ENCODE assay signal across 8 mouse cellular contexts in the genomic region with DNA sequence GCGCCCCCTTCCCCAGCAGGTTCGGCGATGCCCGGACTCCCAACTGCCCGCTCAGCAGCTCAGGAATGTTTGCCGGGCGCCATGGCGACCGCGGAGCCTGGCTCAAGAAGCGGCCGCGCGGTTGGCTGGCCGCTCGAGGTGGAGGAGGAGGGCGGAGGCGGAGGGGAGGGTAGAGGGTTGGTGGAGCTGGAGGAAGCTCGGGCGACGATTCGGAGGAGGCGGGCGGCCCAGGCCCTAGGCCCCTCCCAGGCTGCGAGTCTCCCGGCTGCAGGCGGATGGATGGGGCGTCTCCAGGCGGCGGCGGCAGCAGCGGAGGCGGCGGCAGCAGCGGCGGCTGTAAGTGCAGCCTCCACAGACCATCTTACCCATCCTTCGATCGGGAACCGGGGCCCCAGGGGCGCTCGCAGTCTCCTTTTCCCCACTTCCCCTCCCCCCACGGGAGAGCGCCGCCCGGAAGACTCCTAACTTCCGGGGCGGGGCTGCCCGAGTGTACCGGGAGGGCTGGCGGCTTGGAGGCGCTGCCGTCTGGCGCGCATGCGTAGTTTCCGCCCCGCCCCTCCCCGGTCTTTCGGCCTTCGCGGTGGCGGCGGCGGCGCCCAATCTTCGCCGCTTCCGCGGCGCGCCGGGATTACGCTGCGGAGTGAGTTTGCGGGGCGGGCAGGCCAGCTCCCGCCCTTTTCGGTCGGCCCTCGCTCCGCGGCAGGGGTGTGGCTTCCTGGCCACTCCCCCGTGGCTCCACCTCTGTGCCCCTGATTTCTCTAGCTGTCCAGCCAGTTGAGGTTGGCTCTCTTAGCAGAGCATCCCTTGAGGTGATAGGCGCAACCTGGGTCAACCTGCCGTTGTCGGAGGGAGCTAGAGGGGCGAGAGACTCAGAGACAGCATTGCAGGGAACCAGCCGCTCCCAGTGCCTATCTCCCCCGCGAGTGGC. TPM values are rescaled to one million over a fixed set of nuclear protein-coding genes. Genes with fewer than 3 reads are reported as not detected.
DNase-seq lines count a peak whose midpoint lies in the region; ATAC-seq and TF ChIP-seq lines count a peak whose summit lies in the region.

A gene (plus strand): TSS at position 207 of the 928 bp plus-strand sequence.
A gene (minus strand): TSS at position 372 of the 928 bp plus-strand sequence.

- peaks cover 11% of the 10 kb centered on the region for H3K4me1 ChIP-seq in heart, embryonic 11.5 days (ENCODE audit: control insufficient read depth, insufficient read depth, low read length)
- H3K4me1 ChIP-seq in kidney, embryonic 16.5 days (ENCODE audit: insufficient read depth, low read length): peaks cover 19% of the 10 kb centered on the region
- peaks cover 11% of the 10 kb centered on the region for H3K4me1 ChIP-seq in liver, adult 2 months (ENCODE audit: control insufficient read depth, insufficient read depth, low read length)

- H3K79me2 ChIP-seq in liver, adult 2 months (ENCODE audit: control insufficient read depth, insufficient read depth, low read length): peaks cover 4% of the 10 kb centered on the region; the same call in 1 of the 2 replicates
- peaks cover 20% of the 10 kb centered on the region for H3K79me2 ChIP-seq in myocyte (ENCODE audit: control insufficient read depth, insufficient read depth)

- H3ac ChIP-seq in myocyte (ENCODE audit: control insufficient read depth, insufficient read length): peak within 1 kb of the TSS; percentile 24

- no peaks in the 10 kb centered on the region for H3K27me3 ChIP-seq in heart, embryonic 11.5 days (ENCODE audit: control insufficient read depth, insufficient read depth, low read length)
- no peaks in the 10 kb centered on the region for H3K27me3 ChIP-seq in kidney, embryonic 16.5 days (ENCODE audit: insufficient read depth, low read length)
- H3K27me3 ChIP-seq in liver, adult 2 months (ENCODE audit: control insufficient read depth, insufficient read depth, low read length): no peaks in the 10 kb centered on the region
- H3K27me3 ChIP-seq in myocyte (ENCODE audit: control insufficient read depth, insufficient read depth, insufficient read length): no peaks in the 10 kb centered on the region
- H3K27me3 ChIP-seq in splenic B cell, adult 2 months (ENCODE audit: control insufficient read depth, insufficient read depth, low read length, poor library complexity, severe bottlenecking): no peaks in the 10 kb centered on the region

- peak within 1 kb of the TSS; percentile 96 for H3K9ac ChIP-seq in heart, embryonic 11.5 days (ENCODE audit: low read depth, low read length)
- H3K9ac ChIP-seq in kidney, embryonic 16.5 days (replicated peaks; ENCODE audit: low read length): peak within 1 kb of the TSS; percentile 87
- peak within 1 kb of the TSS; percentile 81 for H3K9ac ChIP-seq in liver, adult 2 months (ENCODE audit: low read depth, low read length)

- no peak for TF ChIP-seq CTCF in liver, adult 2 months (IDR thresholded peaks at IDR 0.05; ENCODE audit: low read depth, low read length)

- 0 out of 2 replicates have a peak, but pooled peaks have one; percentile 15 for TF ChIP-seq POLR2A in liver, adult 2 months (IDR thresholded peaks at IDR 0.05; ENCODE audit: extremely low read depth, insufficient read depth, low read length)
- TF ChIP-seq POLR2A in myocyte (IDR thresholded peaks at IDR 0.05; ENCODE audit: insufficient read length, low read depth): peak; percentile 63

- peak within 1 kb of the TSS; percentile 87 for H3K4me3 ChIP-seq in heart, embryonic 11.5 days (ENCODE audit: low read depth, low read length)
- peak within 1 kb of the TSS; percentile 71 for H3K4me3 ChIP-seq in kidney, embryonic 16.5 days (ENCODE audit: low read length)
- peak within 1 kb of the TSS; percentile 94 for H3K4me3 ChIP-seq in liver, adult 2 months (ENCODE audit: insufficient read depth, low read depth, low read length)
- H3K4me3 ChIP-seq in myocyte: peak within 1 kb of the TSS; percentile 71

- WGBS in heart, embryonic 11.5 days (ENCODE audit: insufficient replicate concordance): under 1% methylated on average over 80 of the region's 90 CpGs
- under 1% methylated on average over 79 of the region's 90 CpGs for WGBS in kidney, embryonic 16.5 days
- under 1% methylated on average over 90 of the region's 90 CpGs for WGBS in liver, adult 2 months

- DNase-seq in B cell, adult 2 months: peak; percentile 94 to 95
- DNase-seq in brain, adult 2 months (ENCODE audit: low read depth, low spot score): peak; percentile 98
- peak; percentile 83 for DNase-seq in liver, adult 2 months (ENCODE audit: extremely low read depth, low read depth, low spot score)
- DNase-seq in splenic B cell, adult 2 months (ENCODE audit: low read depth, low spot score): peak; percentile 96

- peak within 1 kb of the TSS; percentile 99 for H3K27ac ChIP-seq in heart, embryonic 11.5 days (ENCODE audit: low read depth, low read length)
- peak within 1 kb of the TSS; percentile 99 for H3K27ac ChIP-seq in kidney, embryonic 16.5 days (ENCODE audit: low read length)
- peak within 1 kb of the TSS; percentile 88 for H3K27ac ChIP-seq in liver, adult 2 months (replicated peaks; ENCODE audit: insufficient read depth, low read depth, low read length)

- ATAC-seq in erythroblast, adult 5-6 weeks (replicated peaks; ENCODE audit: low FRiP score, poor library complexity, severe bottlenecking): peak; percentile 91
- ATAC-seq in heart, embryonic 11.5 days (replicated peaks; ENCODE audit: insufficient number of reproducible peaks, low FRiP score, low TSS enrichment): peak; percentile 99
- peak; percentile 99 for ATAC-seq in kidney, embryonic 16.5 days (ENCODE audit: low FRiP score, low TSS enrichment)

- H3K36me3 ChIP-seq in heart, embryonic 11.5 days (ENCODE audit: control insufficient read depth, insufficient read depth, low read length): no peaks in the 10 kb centered on the region
- peaks cover 7% of the 10 kb centered on the region for H3K36me3 ChIP-seq in kidney, embryonic 16.5 days (ENCODE audit: insufficient read depth, low read length)
- no peaks in the 10 kb centered on the region for H3K36me3 ChIP-seq in liver, adult 2 months (ENCODE audit: control insufficient read depth, insufficient read depth, low read length)
- H3K36me3 ChIP-seq in myocyte (ENCODE audit: control insufficient read depth, insufficient read depth): no peaks in the 10 kb centered on the region
- H3K36me3 ChIP-seq in splenic B cell, adult 2 months (ENCODE audit: control insufficient read depth, insufficient read depth, low read length, poor library complexity, severe bottlenecking): no peaks in the 10 kb centered on the region

- peak within 1 kb of the TSS; percentile 82 for H3K4me2 ChIP-seq in heart, embryonic 11.5 days
- H3K4me2 ChIP-seq in kidney, embryonic 16.5 days (replicated peaks; ENCODE audit: low read depth, low read length): peak within 1 kb of the TSS; percentile 83
- peak within 1 kb of the TSS; percentile 71 for H3K4me2 ChIP-seq in myocyte (ENCODE audit: low read depth)

- no peaks in the 10 kb centered on the region for H3K9me3 ChIP-seq in heart, embryonic 11.5 days (replicated peaks; ENCODE audit: control insufficient read depth, low read length)
- no peaks in the 10 kb centered on the region for H3K9me3 ChIP-seq in kidney, embryonic 16.5 days (ENCODE audit: low read length)

TF ChIP-seq in myocyte, 11 proteins besides CTCF, POLR2A, EP300 and RAD21:
- TF ChIP-seq CEBPB (IDR thresholded peaks at IDR 0.05; ENCODE audit: insufficient read depth, poor library complexity, severe bottlenecking): no peak
- no peak for TF ChIP-seq MAX (IDR thresholded peaks at IDR 0.05; ENCODE audit: low read depth)
- no peak for TF ChIP-seq TCF3 (IDR thresholded peaks at IDR 0.05; ENCODE audit: insufficient read length, low read depth)
- TF ChIP-seq POLR2AphosphoS2 (IDR thresholded peaks at IDR 0.05; ENCODE audit: insufficient read length, low read depth): peak; percentile 18
- TF ChIP-seq E2F4 (IDR thresholded peaks at IDR 0.05; ENCODE audit: insufficient read depth): no peak
TF ChIP-seq in myocyte: peak in this region for 1.

RNA-seq across cellular contexts. Expression of the first gene that starts in this region (rescaled TPM):
- total RNA-seq in erythroblast, adult 5-6 weeks (2015; ENCODE audit: low replicate concordance): 198 and 199 TPM in 2 replicates
- 293 and 399 TPM in 2 replicates for total RNA-seq in erythroblast, adult 5-6 weeks (2017; ENCODE audit: low replicate concordance)
- 29.6 and 37.2 TPM in 2 replicates for polyA plus RNA-seq in heart, embryonic 11.5 days (2014; fragmentation: Nextera tagmentation; extraction: Ambion mirVana)
- polyA plus RNA-seq in kidney, embryonic 16.5 days (2015; fragmentation: Nextera tagmentation; extraction: Ambion mirVana): 36.4 and 37.1 TPM in 2 replicates
- total RNA-seq in liver, adult 2 months (2014; rRNA removed): 25.4 TPM in 2 replicates
- polyA plus RNA-seq in liver, adult 2 months (2012; rRNA removed): 4.3 and 7.3 TPM in 2 replicates
- polyA plus RNA-seq in myocyte (2012; fragmentation: generic; extraction: Trizol): 6.4 TPM

RNA-seq across cellular contexts. Expression of the second gene that starts in this region (rescaled TPM):
- total RNA-seq in erythroblast, adult 5-6 weeks (2015; ENCODE audit: low replicate concordance): 2.9 and 3.3 TPM in 2 replicates
- 1.4 and 3.8 TPM in 2 replicates for total RNA-seq in erythroblast, adult 5-6 weeks (2017; ENCODE audit: low replicate concordance)
- 1.7 and 2.2 TPM in 2 replicates for polyA plus RNA-seq in heart, embryonic 11.5 days (2014; fragmentation: Nextera tagmentation; extraction: Ambion mirVana)
- 4.0 and 4.3 TPM in 2 replicates for polyA plus RNA-seq in kidney, embryonic 16.5 days (2015; fragmentation: Nextera tagmentation; extraction: Ambion mirVana)
- total RNA-seq in liver, adult 2 months (2014; rRNA removed): 0.46 and 0.74 TPM in 2 replicates
- 0.10 and 0.22 TPM in 2 replicates for polyA plus RNA-seq in liver, adult 2 months (2012; rRNA removed)
- polyA plus RNA-seq in myocyte (2012; fragmentation: generic; extraction: Trizol): 0.47 TPM

Comparison
In these comparisons a context has a peak if more than half of its experiments do, and no peak if none do; other contexts are left out.
1. Peak in every context shown above with its lines: DNase-seq, ATAC-seq, H3K4me3 ChIP-seq and H3K27ac ChIP-seq.